Mouse (Mus musculus): ENCODE measurements at regions not wholly inside any gene's neighbourhood (a gene's known extent, or its start where the extent isn't known, plus 50 kb on each side); places are given as distances from the start of the nearest gene placed in this dataset.

DNA sequence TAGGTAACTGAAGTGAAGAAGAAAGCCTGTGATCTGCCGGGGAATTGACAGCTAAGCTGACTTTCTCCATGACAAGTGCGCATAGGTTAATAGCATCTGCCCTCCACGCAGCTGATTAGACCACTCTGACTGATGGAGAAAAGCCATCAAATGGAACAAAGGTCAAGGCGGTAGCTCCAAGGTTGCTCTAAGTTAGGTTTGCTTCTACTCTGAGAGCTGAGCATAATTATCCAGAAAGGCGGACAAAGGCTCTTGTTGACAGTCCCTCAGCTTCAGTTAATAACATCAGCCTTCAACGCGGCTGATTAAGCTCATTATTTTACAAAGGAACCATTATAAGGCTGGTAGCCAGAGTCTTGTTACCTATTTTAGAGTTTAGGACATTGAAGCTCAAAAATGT is 54.0 kb upstream of the Enpep start:
- Histone ChIP-seq H3K27ac (no peak overlapping the region), H3K4me3 (no peak overlapping the region)
- no peak for TF ChIP-seq CTCF (conservative IDR thresholded peaks at IDR 0.05)

DNA sequence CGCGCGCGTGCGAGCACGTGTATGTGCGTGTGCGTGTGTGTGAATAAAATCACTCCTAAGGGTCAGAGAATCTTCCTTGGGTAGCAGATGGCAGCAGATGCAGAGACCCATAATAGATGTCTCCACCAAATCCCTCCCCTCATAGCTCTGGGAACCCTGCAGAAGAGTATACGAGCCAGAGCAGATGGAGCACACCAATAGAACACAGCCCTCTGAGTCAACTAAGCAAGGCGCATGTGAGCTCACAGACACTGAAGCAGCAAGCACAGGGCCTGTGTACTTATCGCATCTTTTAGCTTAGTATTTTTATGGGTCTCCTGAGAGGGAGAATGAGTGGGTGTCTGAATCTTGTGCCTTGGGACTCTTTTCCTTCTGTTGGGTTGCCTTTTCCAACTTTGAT is 58.0 kb upstream of the Enpep start:
- TF ChIP-seq CTCF (conservative IDR thresholded peaks at IDR 0.05): no peak
- DNase-seq (ENCODE audit: low spot score in 2 of 2): peak; percentile 25 to 34
- Histone ChIP-seq H3K27ac (no peak overlapping the region), H3K4me3 (no peak overlapping the region)

More for the DNA sequence above, 54.0 kb upstream of the Enpep start:
- no peak for DNase-seq (ENCODE audit: low spot score in 2 of 2)

DNA sequence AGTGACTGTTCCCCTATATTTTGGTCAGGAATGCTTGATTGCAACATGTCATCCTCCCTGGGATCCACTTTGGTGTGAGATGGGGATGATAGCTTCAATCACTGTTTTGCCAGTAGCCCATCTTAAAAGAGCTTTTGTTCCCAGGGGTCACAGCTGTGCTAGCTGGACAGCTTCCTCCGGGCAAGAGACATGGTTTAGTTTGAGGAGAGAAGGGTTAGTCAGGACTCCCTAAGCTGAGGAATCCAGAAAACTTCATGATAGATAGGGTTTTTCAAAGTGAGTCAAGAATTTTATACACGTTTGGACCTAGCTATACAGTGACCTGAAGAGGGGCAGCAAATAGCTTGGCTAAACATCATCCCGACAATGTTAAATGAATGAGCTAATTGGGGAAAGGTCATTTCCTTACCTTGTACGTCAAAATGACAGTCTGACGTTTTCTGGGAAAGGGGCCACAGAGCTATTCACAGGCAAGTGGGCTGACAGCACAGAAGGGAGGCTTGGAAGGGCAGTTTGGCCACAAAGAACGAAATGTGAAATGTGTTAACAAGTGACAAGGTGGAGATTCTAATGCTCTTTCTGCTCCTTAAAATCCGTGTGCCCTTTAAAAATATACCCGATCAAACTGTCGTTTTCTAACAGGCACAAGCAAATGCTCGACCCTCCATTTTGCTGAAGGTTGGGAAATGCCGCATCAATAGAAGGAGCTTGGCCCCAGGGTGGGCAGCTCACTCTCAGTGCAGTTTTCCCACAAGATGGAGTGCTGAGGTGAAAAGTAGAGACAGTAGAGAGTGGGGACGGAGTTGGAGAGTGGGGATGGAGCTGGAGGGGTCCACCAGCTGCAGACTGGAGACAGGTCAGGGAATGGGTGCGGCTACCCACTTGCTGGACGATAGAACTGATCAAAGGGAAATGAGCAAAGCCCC is 59.6 kb upstream of the Enpep start:
- H3K27ac ChIP-seq: no peak overlapping the region
- no peak for DNase-seq (ENCODE audit: low spot score in 2 of 2)
- TF ChIP-seq CTCF (conservative IDR thresholded peaks at IDR 0.05): no peak
- no peak overlapping the region for H3K4me3 ChIP-seq

DNA sequence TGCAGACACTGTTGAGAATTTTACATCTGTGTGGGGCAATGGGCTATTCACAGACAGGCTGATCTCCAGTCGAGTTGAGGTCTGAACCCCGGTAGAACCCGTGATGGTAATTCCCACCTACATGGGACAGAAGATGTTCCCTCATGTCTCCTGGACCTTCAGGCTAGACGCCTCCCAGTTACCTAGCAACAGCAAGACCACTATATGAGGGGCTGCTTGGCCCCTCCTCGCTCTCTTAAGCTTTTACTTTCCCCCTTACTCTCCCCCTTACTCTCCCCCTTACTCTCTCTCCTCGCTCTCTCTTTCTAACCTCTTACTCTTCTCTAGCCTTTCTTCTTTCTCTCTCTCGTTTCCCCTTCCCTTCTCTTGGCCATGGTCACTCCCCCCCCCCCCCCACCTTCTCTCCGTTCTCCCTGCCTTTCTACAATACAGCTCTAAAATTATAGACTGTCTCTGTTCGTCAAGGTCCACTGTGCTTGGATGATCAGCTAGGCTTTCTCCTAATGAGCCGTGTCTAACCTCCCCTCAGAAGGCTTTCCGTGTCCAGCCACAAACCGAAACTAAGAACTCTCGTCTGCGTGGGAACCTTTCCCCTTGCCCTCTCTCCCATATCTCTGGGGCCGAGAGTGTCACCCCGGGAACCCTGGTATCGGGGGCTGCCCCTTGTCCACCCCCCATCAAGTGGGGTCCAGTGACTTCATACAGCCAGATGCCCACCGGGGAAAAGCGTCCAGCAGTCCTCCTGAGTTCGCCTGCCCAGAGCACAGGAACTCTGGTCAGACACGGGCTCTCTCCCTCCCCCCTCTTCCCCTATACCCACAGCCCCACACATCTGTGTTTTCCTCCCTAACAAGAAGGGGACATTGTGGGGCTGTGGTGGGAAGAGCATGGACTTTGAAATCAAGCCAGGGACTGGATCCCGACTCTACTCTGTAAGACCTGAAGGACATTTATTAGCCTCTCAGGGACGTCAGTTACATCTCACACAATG is 60.6 kb upstream of the Enpep start:
- no peak for TF ChIP-seq CTCF (conservative IDR thresholded peaks at IDR 0.05)
- no peak for DNase-seq (ENCODE audit: low spot score in 2 of 2)
- H3K27ac ChIP-seq: no peak overlapping the region
- H3K4me3 ChIP-seq: no peak overlapping the region

DNA sequence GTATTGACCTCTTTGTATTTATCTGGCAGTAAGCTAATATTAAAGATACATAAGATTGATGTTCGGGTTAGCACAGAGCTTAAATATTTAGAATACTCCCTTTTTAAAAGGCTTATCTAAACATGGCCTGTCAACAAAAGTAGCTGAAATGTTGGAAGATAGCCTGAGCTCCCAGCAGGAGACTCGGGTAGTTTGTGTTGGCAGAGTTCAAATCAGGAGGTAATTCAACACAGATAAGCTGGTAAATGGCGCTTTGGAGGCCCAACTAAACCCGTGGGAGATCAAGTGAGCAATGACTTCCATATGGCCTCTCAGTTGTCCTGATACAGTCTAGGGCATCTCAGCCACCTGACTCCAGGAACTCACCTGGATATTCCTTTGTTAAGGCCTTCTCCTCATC is 65.0 kb upstream of the Enpep start:
- no peak for TF ChIP-seq CTCF (conservative IDR thresholded peaks at IDR 0.05)
- DNase-seq (ENCODE audit: low spot score in 2 of 2): no peak
- no peak overlapping the region for H3K4me3 ChIP-seq

DNA sequence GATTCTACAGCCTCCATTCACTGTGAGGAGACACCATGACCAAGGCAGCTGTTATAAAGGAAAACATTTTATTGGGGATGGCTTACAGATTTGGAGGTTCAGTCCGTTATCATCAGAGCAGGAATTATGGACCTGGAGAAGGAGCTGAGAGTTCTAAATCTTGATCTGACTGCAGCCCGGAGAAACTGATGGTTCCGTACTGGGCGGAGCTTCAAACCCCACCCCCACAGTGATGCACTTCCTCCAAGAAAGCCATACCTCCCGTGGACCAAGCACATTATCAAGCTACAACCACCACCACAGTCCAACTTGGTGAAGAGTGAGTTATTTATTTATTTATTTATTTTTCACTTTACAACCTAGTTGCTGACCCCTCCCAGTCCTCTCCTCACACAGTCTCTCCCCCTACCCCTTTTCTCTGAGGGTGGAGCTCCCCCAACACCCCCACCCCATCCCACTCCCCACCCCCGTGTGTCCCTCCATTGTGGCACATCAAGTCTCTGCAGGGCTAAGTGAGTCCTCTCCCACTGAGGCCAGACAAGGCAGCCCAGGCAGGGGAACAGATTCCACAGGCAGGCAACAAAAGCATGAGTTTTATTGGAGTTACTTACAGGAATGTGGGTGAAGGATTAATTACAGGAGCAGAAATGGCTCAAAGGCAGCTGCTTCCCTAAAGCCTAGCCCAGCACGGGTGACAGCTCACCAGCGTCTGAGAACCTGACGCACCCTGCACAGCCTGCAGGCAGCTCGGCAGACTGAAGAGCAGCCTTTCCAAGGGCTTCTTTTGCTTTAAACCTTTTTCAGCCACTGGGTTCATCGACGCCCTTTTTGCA is 67.8 kb upstream of the Enpep start:
- TF ChIP-seq CTCF (conservative IDR thresholded peaks at IDR 0.05): no peak
- no peak for DNase-seq (ENCODE audit: low spot score in 2 of 2)
- no peak overlapping the region for H3K27ac ChIP-seq
- H3K4me3 ChIP-seq: no peak overlapping the region

More for the DNA sequence above, 65.0 kb upstream of the Enpep start:
- H3K27ac ChIP-seq: no peak overlapping the region

DNA sequence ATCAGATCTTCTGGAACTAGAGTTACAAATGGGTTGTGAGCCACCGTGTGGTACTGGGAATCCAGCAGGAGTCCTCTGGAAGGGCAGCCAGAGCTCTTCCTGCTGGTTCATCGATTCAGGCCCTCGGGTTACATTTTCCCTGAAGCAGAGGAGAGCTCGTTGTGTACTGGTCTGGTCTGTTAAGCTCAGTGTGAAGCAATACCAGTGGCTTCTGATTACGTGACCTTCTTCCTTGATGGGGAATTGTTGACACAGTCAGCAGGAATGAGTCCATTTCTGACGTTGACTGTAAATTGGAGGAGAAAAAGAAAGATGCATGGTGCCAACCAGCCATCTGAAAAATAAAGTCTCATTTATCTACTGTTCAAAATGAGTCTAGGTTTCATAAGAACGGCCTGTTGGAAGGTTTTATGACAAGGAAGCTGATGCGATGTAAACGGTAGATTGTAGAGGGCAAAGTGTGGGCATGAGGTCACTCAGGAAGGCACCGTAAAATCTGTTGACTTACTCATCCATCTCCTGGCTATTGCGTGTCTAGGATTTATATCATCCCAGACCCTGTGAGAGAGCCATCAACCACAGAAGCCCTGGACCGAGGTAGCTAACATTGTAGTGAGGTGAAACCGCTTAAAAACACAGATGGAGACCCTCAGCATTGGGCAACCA is 79.0 kb upstream of the Enpep start:
- Histone ChIP-seq H3K27ac (no peak overlapping the region), H3K4me3 (no peak overlapping the region)
- DNase-seq (ENCODE audit: low spot score in 2 of 2): no peak
- TF ChIP-seq CTCF (conservative IDR thresholded peaks at IDR 0.05): no peak

DNA sequence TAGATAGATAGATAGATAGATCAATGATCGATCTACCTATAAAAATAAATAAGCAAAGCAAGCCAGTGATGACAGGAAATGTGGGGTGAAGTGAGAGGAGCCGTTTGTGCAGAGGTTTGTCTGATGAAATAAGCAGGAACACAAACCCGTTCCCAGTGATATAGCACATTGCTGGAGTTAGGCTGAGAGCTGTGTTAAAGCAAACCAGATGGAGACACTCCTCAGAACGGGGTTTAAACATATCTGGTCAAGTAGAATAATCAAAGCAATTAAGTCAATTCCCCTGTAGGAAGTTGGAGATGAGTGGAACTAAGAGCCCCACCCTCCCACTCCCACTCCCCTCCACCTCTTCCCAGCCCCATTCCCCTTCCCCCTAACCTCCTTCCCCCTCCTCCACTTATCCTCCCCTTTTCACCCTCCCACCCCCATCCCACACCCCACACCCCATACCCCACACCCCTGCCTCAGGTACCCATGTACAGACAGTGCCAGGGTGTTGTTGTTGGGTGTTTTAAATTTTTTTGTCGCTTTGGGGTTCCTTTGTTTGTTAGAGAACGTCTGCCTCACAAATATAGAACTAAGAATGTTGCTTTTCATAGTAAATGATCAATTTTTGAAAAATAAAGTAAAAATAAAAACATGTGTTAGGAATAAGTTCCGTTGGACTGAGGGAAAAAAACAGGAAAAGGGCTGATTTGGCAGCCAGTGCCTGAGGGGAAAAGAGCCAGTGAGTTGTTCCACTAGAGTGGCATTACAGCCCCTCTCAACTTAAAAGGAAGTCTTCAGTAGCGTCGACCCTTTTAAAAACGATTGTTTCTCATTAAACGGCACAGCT is 79.8 kb upstream of the Enpep start:
- DNase-seq (ENCODE audit: low spot score in 2 of 2): no peak
- Histone ChIP-seq H3K4me3 (no peak overlapping the region), H3K27ac (no peak overlapping the region)
- no peak for TF ChIP-seq CTCF (conservative IDR thresholded peaks at IDR 0.05)

DNA sequence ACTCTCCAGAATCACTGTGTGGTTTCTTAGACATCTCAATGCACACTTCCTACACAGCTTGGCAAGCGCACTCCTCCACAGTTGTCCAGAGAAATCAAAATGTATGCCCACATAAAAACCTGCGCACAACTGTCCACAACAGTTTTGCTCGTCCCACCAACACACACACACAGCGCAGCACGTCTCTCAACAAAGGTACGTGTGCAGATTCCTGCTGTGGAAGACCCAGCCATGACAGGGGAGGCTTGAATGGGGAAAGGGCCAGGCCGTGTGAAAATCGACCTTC is 80.4 kb upstream of the Enpep start:
- DNase-seq (ENCODE audit: low spot score in 2 of 2): no peak
- H3K4me3 ChIP-seq: no peak overlapping the region
- TF ChIP-seq CTCF (conservative IDR thresholded peaks at IDR 0.05): no peak
- no peak overlapping the region for H3K27ac ChIP-seq

DNA sequence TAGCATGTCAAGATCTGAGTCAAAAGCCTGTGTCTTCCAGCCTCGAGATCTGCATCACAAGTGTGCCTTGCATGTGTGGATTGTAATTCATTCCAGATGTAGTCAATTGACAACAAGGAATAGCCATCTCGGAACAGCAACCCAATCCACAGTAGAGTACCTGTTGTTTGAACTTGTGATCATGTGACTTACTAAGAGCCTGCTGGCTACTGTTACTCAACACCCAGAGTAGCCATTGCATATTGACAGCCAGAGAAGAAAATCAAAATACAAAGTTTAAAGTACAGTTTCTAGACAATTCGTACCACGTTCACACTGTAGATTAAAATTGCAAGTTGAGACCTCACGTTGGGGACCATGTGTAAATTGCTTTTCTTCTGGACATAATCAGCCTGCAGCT is 83.1 kb upstream of the Enpep start:
- Histone ChIP-seq H3K27ac (no peak overlapping the region), H3K4me3 (no peak overlapping the region)
- no peak for TF ChIP-seq CTCF (conservative IDR thresholded peaks at IDR 0.05)
- no peak for DNase-seq (ENCODE audit: low spot score in 2 of 2)

DNA sequence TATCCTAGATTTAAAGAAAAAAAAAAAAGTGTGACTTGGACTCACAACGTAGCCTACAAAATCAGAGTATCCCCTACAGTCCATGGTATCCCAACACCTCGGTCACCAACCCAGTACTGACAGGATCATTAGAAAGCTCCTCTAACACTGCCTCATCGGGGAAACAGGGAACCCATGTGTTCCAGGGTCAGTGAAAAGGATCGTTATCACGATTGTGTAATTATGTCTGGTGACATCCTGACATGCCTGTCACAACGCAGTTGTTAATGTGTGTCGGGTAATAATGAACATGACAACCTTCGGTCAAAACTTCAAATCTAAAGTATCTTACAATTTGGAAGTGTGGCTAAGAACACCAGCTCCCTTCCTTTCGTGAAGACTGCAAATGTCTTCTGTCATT is 83.8 kb upstream of the Enpep start:
- no peak overlapping the region for H3K27ac ChIP-seq
- DNase-seq (ENCODE audit: low spot score in 2 of 2): no peak
- no peak for TF ChIP-seq CTCF (conservative IDR thresholded peaks at IDR 0.05)
- H3K4me3 ChIP-seq: no peak overlapping the region
